Mouse (Mus musculus): ENCODE results near the gene Vim. TPM values are rescaled to one million over a fixed set of nuclear protein-coding genes. Genes with fewer than 3 reads are reported as not detected.

Vim gene
- polyA plus RNA-seq, 1 experiment from 2014 or later: 912 TPM

- Histone ChIP-seq H3K4me1 (replicated peaks) (peaks cover 17% of the 10 kb centered on the region), H3K4me3 (no peak overlapping the region), H3K9me3 (replicated peaks) (no peaks in the 10 kb centered on the region), H3K9ac (0 out of 2 replicates have a peak overlapping the region, but pooled peaks have one; percentile 45), H3K4me2 (peak overlapping the region; percentile 71; the same call in 1 of the 2 replicates), H3K36me3 (peaks cover 10% of the 10 kb centered on the region), H3K27me3 (replicated peaks) (no peaks in the 10 kb centered on the region), H3K27ac (ENCODE audit: poor library complexity, severe bottlenecking) (peak overlapping the region; percentile 94)
- WGBS: 32% methylated on average over 4 of the region's 4 CpGs
- no peak for ATAC-seq (ENCODE audit: insufficient number of reproducible peaks, low FRiP score)
Measured at GRCm38 (mm10) chr2:13572101-13572553, 1.6 kb upstream of the Vim start.

GRCm38 (mm10) chr2:13572647-13573407 is 900 bp upstream of the Vim start:
- H3K36me3 ChIP-seq: peaks cover 14% of the 10 kb centered on the region
- ATAC-seq (ENCODE audit: insufficient number of reproducible peaks, low FRiP score): peak; percentile 5; the same call in 1 of the 2 replicates
- H3K27me3 ChIP-seq (replicated peaks): no peaks in the 10 kb centered on the region
- H3K9me3 ChIP-seq (replicated peaks): no peaks in the 10 kb centered on the region
- 10% methylated on average over 12 of the region's 12 CpGs for WGBS
- peak overlapping the region; percentile 87 for H3K4me3 ChIP-seq
- H3K4me1 ChIP-seq (replicated peaks): peaks cover 17% of the 10 kb centered on the region
- H3K27ac ChIP-seq (ENCODE audit: poor library complexity, severe bottlenecking): peak overlapping the region; percentile 94
- peak overlapping the region; percentile 71 for H3K4me2 ChIP-seq
- peak overlapping the region; percentile 97 for H3K9ac ChIP-seq

GRCm38 (mm10) chr2:13574066-13574800 is 506 bp downstream of the Vim start:
- under 1% methylated on average over 46 of the region's 46 CpGs for WGBS
- Histone ChIP-seq H3K27me3 (replicated peaks) (no peaks in the 10 kb centered on the region), H3K27ac (ENCODE audit: poor library complexity, severe bottlenecking) (peak overlapping the region; percentile 94), H3K9ac (peak overlapping the region; percentile 97), H3K4me3 (peak overlapping the region; percentile 87), H3K4me2 (peak overlapping the region; percentile 71), H3K4me1 (replicated peaks) (peaks cover 23% of the 10 kb centered on the region), H3K36me3 (peaks cover 25% of the 10 kb centered on the region), H3K9me3 (replicated peaks) (no peaks in the 10 kb centered on the region)
- ATAC-seq (ENCODE audit: insufficient number of reproducible peaks, low FRiP score): peak; percentile 91

GRCm38 (mm10) chr2:13574801-13575150 is 1.0 kb downstream of the Vim start:
- WGBS: under 1% methylated on average over 21 of the region's 21 CpGs
- ATAC-seq (ENCODE audit: insufficient number of reproducible peaks, low FRiP score): no peak; the same call in 1 of the 2 replicates
- Histone ChIP-seq H3K27me3 (replicated peaks) (no peaks in the 10 kb centered on the region), H3K4me3 (peak overlapping the region; percentile 87), H3K36me3 (peaks cover 30% of the 10 kb centered on the region), H3K4me1 (replicated peaks) (peaks cover 23% of the 10 kb centered on the region), H3K9me3 (replicated peaks) (no peaks in the 10 kb centered on the region), H3K9ac (peak overlapping the region; percentile 97), H3K27ac (ENCODE audit: poor library complexity, severe bottlenecking) (peak overlapping the region; percentile 94), H3K4me2 (peak overlapping the region; percentile 71)

GRCm38 (mm10) chr2:13575287-13575801 is 1.6 kb downstream of the Vim start:
- ATAC-seq (ENCODE audit: insufficient number of reproducible peaks, low FRiP score): no peak
- WGBS: under 1% methylated on average over 13 of the region's 13 CpGs

GRCm38 (mm10) chr2:13575926-13576325 is 2.2 kb downstream of the Vim start:
- Histone ChIP-seq H3K27me3 (replicated peaks) (no peaks in the 10 kb centered on the region), H3K9ac (peak overlapping the region; percentile 97), H3K27ac (ENCODE audit: poor library complexity, severe bottlenecking) (peak overlapping the region; percentile 94), H3K4me3 (peak overlapping the region; percentile 87), H3K4me2 (peak overlapping the region; percentile 71), H3K36me3 (peaks cover 42% of the 10 kb centered on the region), H3K9me3 (replicated peaks) (no peaks in the 10 kb centered on the region), H3K4me1 (replicated peaks) (peaks cover 23% of the 10 kb centered on the region)
- ATAC-seq (ENCODE audit: insufficient number of reproducible peaks, low FRiP score): no peak
- WGBS: 22% methylated on average over 6 of the region's 6 CpGs

More at GRCm38 (mm10) chr2:13575287-13575801, 1.6 kb downstream of the Vim start:
- peak overlapping the region; percentile 97 for H3K9ac ChIP-seq
- H3K4me1 ChIP-seq (replicated peaks): peaks cover 23% of the 10 kb centered on the region
- peak overlapping the region; percentile 71 for H3K4me2 ChIP-seq
- H3K27me3 ChIP-seq (replicated peaks): no peaks in the 10 kb centered on the region
- no peaks in the 10 kb centered on the region for H3K9me3 ChIP-seq (replicated peaks)
- peaks cover 36% of the 10 kb centered on the region for H3K36me3 ChIP-seq
- peak overlapping the region; percentile 87 for H3K4me3 ChIP-seq
- peak overlapping the region; percentile 94 for H3K27ac ChIP-seq (ENCODE audit: poor library complexity, severe bottlenecking)

GRCm38 (mm10) chr2:13577399-13577798 is 3.7 kb downstream of the Vim start:
- peak overlapping the region; percentile 52 for H3K4me2 ChIP-seq
- H3K4me3 ChIP-seq: peak overlapping the region; percentile 32
- no peak overlapping the region for H3K9ac ChIP-seq
- no peaks in the 10 kb centered on the region for H3K9me3 ChIP-seq (replicated peaks)
- H3K27me3 ChIP-seq (replicated peaks): no peaks in the 10 kb centered on the region
- ATAC-seq (ENCODE audit: insufficient number of reproducible peaks, low FRiP score): no peak
- no peak overlapping the region for H3K27ac ChIP-seq (ENCODE audit: poor library complexity, severe bottlenecking)
- 93% methylated on average over 1 of the region's 1 CpGs for WGBS
- H3K4me1 ChIP-seq (replicated peaks): peaks cover 14% of the 10 kb centered on the region
- H3K36me3 ChIP-seq: peaks cover 55% of the 10 kb centered on the region

- Histone ChIP-seq H3K9ac (peak overlapping the region; percentile 35; the same call in 1 of the 2 replicates), H3K4me1 (replicated peaks) (peaks cover 11% of the 10 kb centered on the region), H3K4me2 (peak overlapping the region; percentile 47), H3K36me3 (peaks cover 63% of the 10 kb centered on the region), H3K4me3 (peak overlapping the region; percentile 20), H3K27me3 (replicated peaks) (no peaks in the 10 kb centered on the region), H3K27ac (ENCODE audit: poor library complexity, severe bottlenecking) (0 out of 2 replicates have a peak overlapping the region, but pooled peaks have one; percentile 4), H3K9me3 (replicated peaks) (no peaks in the 10 kb centered on the region)
- 76% methylated on average over 14 of the region's 14 CpGs for WGBS
- no peak for ATAC-seq (ENCODE audit: insufficient number of reproducible peaks, low FRiP score)
Measured at GRCm38 (mm10) chr2:13578473-13579152, 4.9 kb downstream of the Vim start.

GRCm38 (mm10) chr2:13579315-13579714 is 5.6 kb downstream of the Vim start:
- Histone ChIP-seq H3K4me3 (no peak overlapping the region), H3K4me2 (peak overlapping the region; percentile 43), H3K9ac (no peak overlapping the region), H3K36me3 (peaks cover 63% of the 10 kb centered on the region), H3K9me3 (replicated peaks) (no peaks in the 10 kb centered on the region), H3K4me1 (replicated peaks) (peaks cover 11% of the 10 kb centered on the region), H3K27ac (ENCODE audit: poor library complexity, severe bottlenecking) (no peak overlapping the region), H3K27me3 (replicated peaks) (no peaks in the 10 kb centered on the region)
- WGBS: 88% methylated on average over 8 of the region's 8 CpGs
- no peak for ATAC-seq (ENCODE audit: insufficient number of reproducible peaks, low FRiP score)

- H3K4me1 ChIP-seq (replicated peaks): peaks cover 11% of the 10 kb centered on the region
- no peaks in the 10 kb centered on the region for H3K27me3 ChIP-seq (replicated peaks)
- H3K36me3 ChIP-seq: peaks cover 63% of the 10 kb centered on the region
- 0 out of 2 replicates have a peak overlapping the region, but pooled peaks have one; percentile 3 for H3K4me3 ChIP-seq
- 57% methylated on average over 11 of the region's 11 CpGs for WGBS
- H3K9ac ChIP-seq: no peak overlapping the region
- H3K9me3 ChIP-seq (replicated peaks): no peaks in the 10 kb centered on the region
- H3K4me2 ChIP-seq: peak overlapping the region; percentile 43
- ATAC-seq (ENCODE audit: insufficient number of reproducible peaks, low FRiP score): no peak
- no peak overlapping the region; the same call in 1 of the 2 replicates for H3K27ac ChIP-seq (ENCODE audit: poor library complexity, severe bottlenecking)
Measured at GRCm38 (mm10) chr2:13579991-13580390, 6.3 kb downstream of the Vim start.
